Mouse (Mus musculus) ES-E14 (cell line): ENCODE results near the gene Itpr2. TPM values are rescaled to one million over a fixed set of nuclear protein-coding genes. Genes with fewer than 3 reads are reported as not detected.

Experiments used
- DNase-seq: peaks from one replicate; pipeline ENCODE4 v3.0.0-alpha.2; 2013; ENCODE audit warnings: low read depth, low spot score
- H3K27ac ChIP-seq: 2 replicates; pipeline ENCODE4 v1.5.1; 2012; ENCODE audit warnings: low read depth, mild to moderate bottlenecking, low read length, moderate library complexity, mixed read lengths; ENCODE audit not compliant: poor library complexity, insufficient read depth, severe bottlenecking
- H3K36me3 ChIP-seq: 2 replicates; pipeline ENCODE4 v1.6.1; 2012; ENCODE audit warnings: mild to moderate bottlenecking, low read length, moderate library complexity, mixed read lengths; ENCODE audit not compliant: control insufficient read depth, poor library complexity, insufficient read depth, severe bottlenecking
- H3K4me1 ChIP-seq, 2 experiments: fragments of 150-350 bp in 1 of 2; sonication (generic) in 1 of 2; 2 replicates each; pipeline ENCODE4 v1.6.1; 2012; ENCODE audit warnings: low read length in 2 of 2, mild to moderate bottlenecking in 1 of 2, mixed read lengths in 1 of 2; ENCODE audit not compliant: control insufficient read depth in 2 of 2, insufficient read depth in 2 of 2, poor library complexity in 1 of 2
- H3K4me3 ChIP-seq, 2 experiments: fragments of 150-350 bp in 1 of 2; sonication (generic) in 1 of 2; 2 replicates each; pipeline ENCODE4 v1.5.1; 2012; ENCODE audit warnings: low read length in 2 of 2, low read depth in 1 of 2, mild to moderate bottlenecking in 1 of 2, mixed read lengths in 1 of 2; ENCODE audit not compliant: insufficient read depth in 1 of 2, poor library complexity in 1 of 2, severe bottlenecking in 1 of 2
- H3K9ac ChIP-seq: 2 replicates; pipeline ENCODE4 v1.6.1; 2012; ENCODE audit warnings: low read depth, mild to moderate bottlenecking, low read length, mixed read lengths; ENCODE audit not compliant: poor library complexity, insufficient read depth, severe bottlenecking
- H3K9me3 ChIP-seq: fragments of 150-350 bp; sonication (generic); 2 replicates; pipeline ENCODE4 v1.6.1; 2012; ENCODE audit warnings: low read depth, mild to moderate bottlenecking, low read length; ENCODE audit not compliant: control insufficient read depth, insufficient read depth
- CHD2 ChIP-seq: IDR thresholded peaks from 2 replicates; pipeline ENCODE4 v1.6.1; 2014; ENCODE audit warnings: mild to moderate bottlenecking, low read depth, low read length, inconsistent platforms
- HCFC1 ChIP-seq: IDR thresholded peaks from 2 replicates; pipeline ENCODE4 v1.6.1; 2012; ENCODE audit warnings: low read length, inconsistent platforms, borderline replicate concordance; ENCODE audit not compliant: insufficient read depth
- MAFK ChIP-seq: IDR thresholded peaks from 2 replicates; pipeline ENCODE4 v1.6.1; 2014; ENCODE audit warnings: mild to moderate bottlenecking, low read depth, low read length, inconsistent platforms; ENCODE audit not compliant: insufficient read depth
- ZC3H11A ChIP-seq: IDR thresholded peaks from 2 replicates; pipeline ENCODE4 v1.6.1; 2012; ENCODE audit warnings: low read depth, mild to moderate bottlenecking, inconsistent platforms, low read length, borderline replicate concordance
- ZNF384 ChIP-seq: IDR thresholded peaks from 2 replicates; pipeline ENCODE4 v1.6.1; 2012; ENCODE audit warnings: low read depth, low read length, inconsistent platforms
- in situ Hi-C, 2 experiments: fragments of 600-800 bp; cut with MboI; formaldehyde crosslinking; loops; one replicate each; pipeline ENCODE4 v1.15.1; 2025; ENCODE audit warnings: low sequenced_read_pairs in 2 of 2, inconsistent platforms in 1 of 2; ENCODE audit not compliant: unreplicated experiment in 2 of 2
- total RNA-seq: library from RNA; depleted of rRNA; stranded (reverse); fragments of 300-350 nt; gene quantifications from 2 replicates; pipeline ENCODE4 v1.2.3, GENCODE M21; 2012

The Itpr2 gene
- total RNA-seq, 1 experiment, result 1.5 TPM

DNA sequence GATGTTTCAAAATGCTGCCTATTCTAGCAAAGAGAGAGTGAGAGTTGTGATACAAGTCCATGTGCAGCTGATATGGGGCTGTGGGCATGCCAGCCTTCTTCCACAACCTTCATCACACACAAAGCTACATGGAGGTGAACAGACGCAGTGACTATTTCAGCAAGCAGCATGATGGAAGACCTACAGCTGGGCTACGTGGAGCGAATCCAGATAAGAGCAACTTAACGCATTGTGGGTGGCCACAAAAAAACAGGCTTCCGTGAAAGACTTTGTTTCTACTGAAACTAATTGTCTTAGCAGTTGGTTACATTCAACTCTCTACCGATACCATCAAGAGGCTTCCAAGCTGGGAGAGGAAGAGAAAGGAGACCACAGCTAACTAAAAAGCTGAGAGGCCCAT lies 81.3 kb downstream of the Itpr2 start:
- no peak for TF ChIP-seq ZNF384
- TF ChIP-seq HCFC1, result no peak
- TF ChIP-seq CHD2, result no peak
- TF ChIP-seq ZC3H11A, result no peak
- TF ChIP-seq MAFK, result no peak
- no peaks in the 10 kb centered on the region for H3K36me3 ChIP-seq
- H3K4me1 ChIP-seq, result no peaks in the 10 kb centered on the region
- no peaks in the 10 kb centered on the region for H3K9me3 ChIP-seq
- no peak for DNase-seq
- H3K9ac ChIP-seq, result no peak overlapping the region
- no peak overlapping the region for H3K27ac ChIP-seq
- no peak overlapping the region for H3K4me3 ChIP-seq
- in situ Hi-C loops, result no loop called here

DNA sequence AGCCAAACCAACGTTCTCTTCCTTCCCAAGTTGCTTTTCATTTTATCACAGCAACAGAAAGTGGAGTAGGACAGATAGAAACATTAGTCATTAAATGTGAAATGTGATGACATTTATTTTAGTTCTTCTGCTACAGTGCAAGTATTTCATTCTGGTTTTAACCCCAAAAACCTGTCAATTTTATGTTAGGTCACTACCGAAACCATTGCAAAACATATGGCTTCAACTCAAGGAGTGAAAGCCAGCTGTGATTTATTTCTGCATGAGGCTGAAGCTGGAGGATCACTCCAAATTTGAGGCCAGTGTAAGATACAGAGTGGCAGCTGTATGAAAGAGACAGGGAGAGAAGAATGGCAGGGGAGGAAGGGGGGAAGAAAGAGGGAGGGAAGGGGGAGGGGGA lies 85.6 kb downstream of the Itpr2 start:
- peaks cover 0 to 3% of the 10 kb centered on the region in 2 experiments; a peak in 2 of 4 replicates for H3K4me1 ChIP-seq
- H3K9ac ChIP-seq, result no peak overlapping the region
- in situ Hi-C loops, result no loop called here
- no peak overlapping the region for H3K4me3 ChIP-seq
- no peak overlapping the region for H3K27ac ChIP-seq
- H3K36me3 ChIP-seq, result no peaks in the 10 kb centered on the region
- no peak for TF ChIP-seq ZNF384
- TF ChIP-seq ZC3H11A, result no peak
- no peaks in the 10 kb centered on the region for H3K9me3 ChIP-seq
- DNase-seq, result no peak

DNA sequence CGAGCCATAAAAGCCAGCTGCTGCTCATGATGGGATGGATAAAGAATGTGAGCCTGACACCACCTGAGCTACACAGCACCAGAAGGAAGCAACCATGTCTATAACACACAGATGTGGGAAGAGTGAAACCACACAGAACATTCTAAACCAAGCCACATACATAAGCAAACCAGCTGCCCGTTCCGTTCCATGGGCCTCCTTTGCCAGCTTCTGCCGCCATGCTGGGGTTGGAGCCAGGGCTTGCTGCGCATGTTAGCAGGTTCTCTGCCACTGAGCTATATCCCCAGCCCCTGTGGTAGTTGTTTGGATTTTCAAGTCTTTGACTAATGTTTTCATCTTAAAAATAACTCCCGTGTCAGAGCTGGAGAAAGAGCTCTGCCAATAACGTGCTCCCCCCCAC lies 87.9 kb downstream of the Itpr2 start:
- Histone ChIP-seq H3K36me3 (no peaks in the 10 kb centered on the region), H3K27ac (no peak overlapping the region), H3K9me3 (no peaks in the 10 kb centered on the region), H3K4me3 (no peak overlapping the region), H3K4me1 (peaks cover 0 to 3% of the 10 kb centered on the region in 2 experiments; a peak in 2 of 4 replicates), H3K9ac (no peak overlapping the region)
- in situ Hi-C loops, result no loop called here
- TF ChIP-seq CHD2 (no peak), ZC3H11A (no peak), MAFK (no peak), HCFC1 (no peak), ZNF384 (no peak)
- no peak for DNase-seq

DNA sequence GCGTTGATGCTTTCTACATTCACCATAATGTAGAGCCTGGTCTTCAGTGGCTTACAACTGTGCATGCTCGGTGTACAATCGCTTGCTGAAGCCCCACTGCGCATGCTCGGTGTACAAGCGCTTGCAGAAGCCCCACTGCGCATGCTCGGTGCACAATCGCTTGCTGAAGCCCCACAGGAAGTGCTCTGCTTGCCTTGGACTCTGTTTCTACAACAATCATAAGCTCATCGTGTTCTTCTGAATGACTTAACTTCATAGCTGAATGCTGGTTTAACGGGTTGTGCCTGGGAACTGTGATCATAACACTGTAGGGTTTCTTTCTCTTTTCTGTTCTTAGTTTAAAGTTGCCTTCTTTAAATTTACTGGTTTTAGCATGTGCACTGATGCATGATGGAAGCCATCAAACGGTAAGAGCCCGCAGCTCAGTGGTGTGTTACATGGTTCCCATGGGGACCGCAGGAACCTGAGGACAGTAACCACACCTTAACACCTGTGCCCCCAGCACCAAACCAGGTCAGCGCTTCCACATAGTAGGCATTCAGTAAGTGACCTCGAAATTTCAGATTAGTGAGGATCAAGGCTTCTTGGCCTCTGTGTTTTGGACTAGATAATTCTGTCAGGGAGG lies 90.5 kb downstream of the Itpr2 start:
- TF ChIP-seq ZC3H11A (no peak), HCFC1 (no peak), MAFK (no peak), CHD2 (no peak), ZNF384 (no peak)
- H3K9me3 ChIP-seq, result no peaks in the 10 kb centered on the region
- no peaks in the 10 kb centered on the region for H3K36me3 ChIP-seq
- no peak for DNase-seq
- no peak overlapping the region for H3K9ac ChIP-seq
- peaks cover 0 to 3% of the 10 kb centered on the region in 2 experiments; a peak in 2 of 4 replicates for H3K4me1 ChIP-seq
- H3K4me3 ChIP-seq, result no peak overlapping the region
- H3K27ac ChIP-seq, result no peak overlapping the region
- in situ Hi-C loops, result no loop called here

DNA sequence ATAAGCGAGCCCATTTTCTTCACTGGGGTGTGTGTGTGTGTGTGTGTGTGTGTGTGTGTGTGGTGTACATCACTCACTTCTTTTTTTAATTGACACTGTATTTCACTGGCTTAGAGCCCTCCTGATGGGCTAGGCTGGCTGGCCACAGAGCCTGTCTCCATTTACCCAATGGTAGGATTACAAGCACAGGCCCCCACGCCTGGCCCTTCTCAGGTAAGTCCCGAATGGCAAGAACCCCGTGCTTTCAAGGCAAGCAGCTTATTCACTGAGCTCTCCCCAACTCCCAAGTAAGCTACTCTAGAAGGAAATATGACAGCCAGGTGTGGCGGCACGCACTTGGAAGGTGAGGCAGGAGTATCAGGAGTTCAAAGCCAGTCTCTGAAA lies 91.6 kb downstream of the Itpr2 start:
- H3K9me3 ChIP-seq, result no peaks in the 10 kb centered on the region
- H3K9ac ChIP-seq, result no peak overlapping the region
- H3K4me3 ChIP-seq, result no peak overlapping the region
- no peak for DNase-seq
- peaks cover 0 to 3% of the 10 kb centered on the region in 2 experiments; a peak in 2 of 4 replicates for H3K4me1 ChIP-seq
- in situ Hi-C loops, result no loop called here
- TF ChIP-seq ZC3H11A (no peak), MAFK (no peak), ZNF384 (no peak), HCFC1 (no peak), CHD2 (no peak)
- H3K27ac ChIP-seq, result no peak overlapping the region
- no peaks in the 10 kb centered on the region for H3K36me3 ChIP-seq
